Mouse (Mus musculus) heart, embryonic 10.5 days (tissue): ENCODE data around the gene Prrt2. TPM values are rescaled to one million over a fixed set of nuclear protein-coding genes. Genes with fewer than 3 reads are reported as not detected.

Experiments used
- DNase-seq: peaks from one replicate; pipeline ENCODE4 v3.0.0-alpha.2; 2017; ENCODE audit warnings: low spot score
- H3K27ac ChIP-seq: fragments of 300-500 bp; sonication (generic); 2 replicates; pipeline ENCODE4 v1.5.1; 2016; ENCODE audit warnings: mild to moderate bottlenecking
- H3K27me3 ChIP-seq: fragments of 300-500 bp; sonication (generic); 2 replicates; pipeline ENCODE4 v1.6.1; 2016; ENCODE audit warnings: mild to moderate bottlenecking; ENCODE audit not compliant: poor library complexity, insufficient read depth, severe bottlenecking
- H3K36me3 ChIP-seq: fragments of 300-500 bp; sonication (generic); 2 replicates; pipeline ENCODE4 v1.6.1; 2016; ENCODE audit warnings: mild to moderate bottlenecking, moderate library complexity
- H3K4me1 ChIP-seq: fragments of 300-500 bp; sonication (generic); 2 replicates; pipeline ENCODE4 v1.6.1; 2016; ENCODE audit warnings: mild to moderate bottlenecking
- H3K4me3 ChIP-seq: fragments of 300-500 bp; sonication (generic); 2 replicates; pipeline ENCODE4 v1.5.1; 2016; ENCODE audit warnings: mild to moderate bottlenecking, moderate library complexity
- H3K9me3 ChIP-seq: fragments of 300-500 bp; sonication (generic); 2 replicates; pipeline ENCODE4 v1.6.1; 2016; ENCODE audit warnings: mild to moderate bottlenecking, moderate library complexity
- WGBS: fragments of 180-500 bp; shearing (Covaris S2); methylation state at CpG from one replicate; pipeline ENCODE4 v1.1.7; 2016; 5-methylcytosine and 5-hydroxymethylcytosine counted together
- polyA plus RNA-seq: library from polyadenylated mRNA; unstranded; fragments of >200 nt; fragmentation: Nextera tagmentation; extraction: Ambion mirVana; gene quantifications from 2 replicates; pipeline ENCODE4 v1.2.1, GENCODE M21; 2016

Prrt2 gene
- 2.4 and 3.2 TPM in 2 replicates for polyA plus RNA-seq

- Histone ChIP-seq H3K4me1 (peaks cover 83% of the 10 kb centered on the region), H3K9me3 (no peaks in the 10 kb centered on the region), H3K27ac (peak within 1 kb of the TSS; percentile 86), H3K27me3 (no peaks in the 10 kb centered on the region), H3K36me3 (peaks cover 29% of the 10 kb centered on the region), H3K4me3 (peak within 1 kb of the TSS; percentile 65)
- WGBS: 1% methylated on average over 37 of the region's 37 CpGs
- DNase-seq: peak; percentile 83
These were observed at the start of gene Prrt2, which contains the start of gene Gm42742 for GRCm38 (mm10) chr7:127020901-127021562. Gene Prrt2, minus strand, starts transcription at chr7:127021211. Gene Gm42742, minus strand, starts transcription at chr7:127021097.

- H3K4me3 ChIP-seq: no peak overlapping the region
- H3K36me3 ChIP-seq: no peaks in the 10 kb centered on the region
- H3K9me3 ChIP-seq: no peaks in the 10 kb centered on the region
- no peaks in the 10 kb centered on the region for H3K27me3 ChIP-seq
- no peak overlapping the region for H3K27ac ChIP-seq
- no peak for DNase-seq
- H3K4me1 ChIP-seq: no peaks in the 10 kb centered on the region
- WGBS: 65% methylated on average over 4 of the region's 4 CpGs
These were observed 45.3 kb upstream of the Prrt2 start for GRCm38 (mm10) chr7:127066317-127066716.

- no peak overlapping the region for H3K27ac ChIP-seq
- WGBS: 84% methylated on average over 6 of the region's 6 CpGs
These were observed 44.5 kb upstream of the Prrt2 start for GRCm38 (mm10) chr7:127065538-127065937.

GRCm38 (mm10) chr7:127055026-127055585 lies 34.1 kb upstream of the Prrt2 start:
- H3K4me1 ChIP-seq: no peaks in the 10 kb centered on the region
- 52% methylated on average over 5 of the region's 5 CpGs for WGBS
- no peak for DNase-seq
- H3K36me3 ChIP-seq: no peaks in the 10 kb centered on the region
- no peaks in the 10 kb centered on the region for H3K9me3 ChIP-seq
- no peaks in the 10 kb centered on the region for H3K27me3 ChIP-seq
- H3K27ac ChIP-seq: no peak overlapping the region
- no peak overlapping the region for H3K4me3 ChIP-seq

More at GRCm38 (mm10) chr7:127065538-127065937, 44.5 kb upstream of the Prrt2 start:
- Histone ChIP-seq H3K9me3 (no peaks in the 10 kb centered on the region), H3K4me1 (no peaks in the 10 kb centered on the region), H3K36me3 (no peaks in the 10 kb centered on the region), H3K4me3 (no peak overlapping the region), H3K27me3 (no peaks in the 10 kb centered on the region)
- no peak for DNase-seq

GRCm38 (mm10) chr7:127041851-127042672 lies 21.1 kb upstream of the Prrt2 start, which contains the start of gene Kif22:
Gene Kif22, minus strand, starts transcription at chr7:127042471.
- peak within 1 kb of the TSS; percentile 94 for H3K27ac ChIP-seq
- peak within 1 kb of the TSS; percentile 94 for H3K4me3 ChIP-seq
- WGBS: under 1% methylated on average over 53 of the region's 53 CpGs
- peak; percentile 94 for DNase-seq
- H3K9me3 ChIP-seq: no peaks in the 10 kb centered on the region
- H3K36me3 ChIP-seq: peaks cover 27% of the 10 kb centered on the region
- peaks cover 16% of the 10 kb centered on the region for H3K4me1 ChIP-seq
- no peaks in the 10 kb centered on the region for H3K27me3 ChIP-seq

- H3K27me3 ChIP-seq: no peaks in the 10 kb centered on the region
- no peaks in the 10 kb centered on the region for H3K9me3 ChIP-seq
- no peak overlapping the region for H3K4me3 ChIP-seq
- WGBS: 68% methylated on average over 1 of the region's 1 CpGs
- no peak for DNase-seq
- H3K4me1 ChIP-seq: peaks cover 14% of the 10 kb centered on the region
- no peak overlapping the region for H3K27ac ChIP-seq
- H3K36me3 ChIP-seq: peaks cover 82% of the 10 kb centered on the region
These were observed 10.2 kb upstream of the Prrt2 start for GRCm38 (mm10) chr7:127031244-127031643.

- Histone ChIP-seq H3K4me1 (peaks cover 14% of the 10 kb centered on the region), H3K27me3 (no peaks in the 10 kb centered on the region), H3K36me3 (peaks cover 73% of the 10 kb centered on the region), H3K27ac (no peak overlapping the region), H3K4me3 (no peak overlapping the region), H3K9me3 (no peaks in the 10 kb centered on the region)
- 100% methylated on average over 1 of the region's 1 CpGs for WGBS
- no peak for DNase-seq
These were observed 9.2 kb upstream of the Prrt2 start for GRCm38 (mm10) chr7:127030172-127030571.

GRCm38 (mm10) chr7:127027885-127028284 lies 6.9 kb upstream of the Prrt2 start:
- WGBS: 73% methylated on average over 8 of the region's 8 CpGs
- H3K4me3 ChIP-seq: peak overlapping the region; percentile 82
- H3K27me3 ChIP-seq: no peaks in the 10 kb centered on the region
- H3K36me3 ChIP-seq: peaks cover 70% of the 10 kb centered on the region
- peaks cover 37% of the 10 kb centered on the region for H3K4me1 ChIP-seq
- peak overlapping the region; percentile 100 for H3K27ac ChIP-seq
- H3K9me3 ChIP-seq: no peaks in the 10 kb centered on the region
- DNase-seq: no peak

- Histone ChIP-seq H3K27ac (peak within 1 kb of the TSS; percentile 100), H3K36me3 (peaks cover 70% of the 10 kb centered on the region), H3K4me3 (peak within 1 kb of the TSS; percentile 82), H3K4me1 (peaks cover 44% of the 10 kb centered on the region), H3K9me3 (no peaks in the 10 kb centered on the region), H3K27me3 (no peaks in the 10 kb centered on the region)
- DNase-seq: peak; percentile 99
- 1% methylated on average over 52 of the region's 63 CpGs for WGBS
These were observed 6.1 kb upstream of the Prrt2 start, which contains the start of gene Maz for GRCm38 (mm10) chr7:127026984-127027726. Gene Maz, minus strand, starts transcription at chr7:127027037.

GRCm38 (mm10) chr7:127026616-127026983 lies 5.6 kb upstream of the Prrt2 start:
- peak overlapping the region; percentile 100 for H3K27ac ChIP-seq
- peaks cover 67% of the 10 kb centered on the region for H3K36me3 ChIP-seq
- WGBS: 4% methylated on average over 28 of the region's 48 CpGs

GRCm38 (mm10) chr7:127026161-127026600 lies 5.2 kb upstream of the Prrt2 start:
- WGBS: 0% methylated on average over 28 of the region's 48 CpGs
- Histone ChIP-seq H3K27ac (peak overlapping the region; percentile 100), H3K36me3 (peaks cover 62% of the 10 kb centered on the region), H3K27me3 (no peaks in the 10 kb centered on the region), H3K4me3 (peak overlapping the region; percentile 82), H3K4me1 (peaks cover 54% of the 10 kb centered on the region), H3K9me3 (no peaks in the 10 kb centered on the region)
- peak; percentile 92 for DNase-seq

More at GRCm38 (mm10) chr7:127026616-127026983, 5.6 kb upstream of the Prrt2 start:
- H3K9me3 ChIP-seq: no peaks in the 10 kb centered on the region
- no peak for DNase-seq
- no peaks in the 10 kb centered on the region for H3K27me3 ChIP-seq
- peaks cover 50% of the 10 kb centered on the region for H3K4me1 ChIP-seq
- H3K4me3 ChIP-seq: peak overlapping the region; percentile 82

GRCm38 (mm10) chr7:127025556-127026160 lies 4.6 kb upstream of the Prrt2 start:
- H3K27me3 ChIP-seq: no peaks in the 10 kb centered on the region
- 1% methylated on average over 65 of the region's 65 CpGs for WGBS
- H3K36me3 ChIP-seq: peaks cover 57% of the 10 kb centered on the region
- peak overlapping the region; percentile 100 for H3K27ac ChIP-seq
- H3K4me1 ChIP-seq: peaks cover 59% of the 10 kb centered on the region
- no peaks in the 10 kb centered on the region for H3K9me3 ChIP-seq
- peak; percentile 83 for DNase-seq
- peak overlapping the region; percentile 82 for H3K4me3 ChIP-seq
